Mouse (Mus musculus) lung, postnatal 10 days (tissue): ENCODE data around the gene Mcm3.

Source experiments
- DNase-seq: peaks from one replicate; pipeline ENCODE4 v3.0.0; 2021

Gene Mcm3

DNA sequence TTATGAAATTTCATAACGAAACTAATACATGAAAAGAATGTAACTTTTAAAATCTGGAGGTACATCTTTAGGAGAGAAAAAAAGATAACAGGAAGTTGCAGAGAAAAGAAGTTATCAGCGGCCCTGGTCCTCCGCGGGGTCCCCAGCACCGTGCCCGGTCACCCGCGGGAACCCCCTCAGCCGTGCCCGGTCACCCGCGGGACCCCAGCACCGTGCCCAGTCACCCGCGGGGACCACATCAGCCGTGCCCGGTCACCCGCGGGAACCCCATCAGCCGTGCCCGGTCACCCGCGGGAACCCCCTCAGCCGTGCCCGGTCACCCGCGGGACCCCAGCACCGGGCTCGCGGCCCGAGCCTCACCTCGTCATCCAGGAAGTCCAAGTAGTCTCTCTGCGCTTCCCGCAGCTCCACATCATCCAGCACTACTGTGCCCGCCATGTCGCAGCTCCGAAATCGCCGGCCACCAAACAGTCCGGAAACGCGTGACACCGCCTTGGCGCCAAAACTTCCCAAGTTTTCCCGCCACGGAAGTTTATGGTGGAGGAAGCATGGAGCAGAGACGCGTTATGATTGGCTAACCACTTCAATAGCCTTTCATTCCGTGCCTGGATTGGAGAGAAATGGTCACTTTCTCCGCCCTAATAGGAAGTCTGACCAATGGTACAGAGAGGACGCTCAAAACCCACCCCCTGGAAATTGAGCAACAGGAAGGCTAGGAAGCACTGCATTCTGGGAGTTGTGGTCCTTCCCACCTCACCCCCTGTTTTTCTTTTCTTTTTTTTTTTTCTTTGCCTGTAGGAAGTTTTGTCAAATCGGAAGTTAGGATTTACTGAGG lies at the start of gene Mcm3:
TSS of gene Mcm3 (minus strand) at position 542 of the 835 bp plus-strand sequence.
- peak; percentile 96 for DNase-seq

DNA sequence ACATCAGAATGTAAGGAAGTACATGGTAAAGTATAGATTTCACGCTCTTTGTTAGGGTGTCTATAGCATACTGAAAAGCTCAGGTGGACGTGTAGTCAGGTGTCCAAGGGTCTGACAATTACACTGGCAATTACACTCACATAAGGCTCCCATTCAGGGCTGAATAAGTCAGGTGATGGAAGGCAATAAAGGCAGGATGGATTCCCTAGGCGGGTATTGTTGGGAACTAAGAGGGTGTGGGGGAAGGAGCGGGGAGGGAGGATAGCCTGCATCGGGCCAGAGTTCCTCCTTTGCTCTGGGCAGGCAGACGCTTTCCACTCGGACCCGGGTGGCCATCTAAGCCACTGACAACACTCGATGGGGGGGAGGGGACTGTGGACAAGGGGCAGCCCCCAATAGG lies 47.9 kb upstream of the Mcm3 start:
- no peak for DNase-seq

DNA sequence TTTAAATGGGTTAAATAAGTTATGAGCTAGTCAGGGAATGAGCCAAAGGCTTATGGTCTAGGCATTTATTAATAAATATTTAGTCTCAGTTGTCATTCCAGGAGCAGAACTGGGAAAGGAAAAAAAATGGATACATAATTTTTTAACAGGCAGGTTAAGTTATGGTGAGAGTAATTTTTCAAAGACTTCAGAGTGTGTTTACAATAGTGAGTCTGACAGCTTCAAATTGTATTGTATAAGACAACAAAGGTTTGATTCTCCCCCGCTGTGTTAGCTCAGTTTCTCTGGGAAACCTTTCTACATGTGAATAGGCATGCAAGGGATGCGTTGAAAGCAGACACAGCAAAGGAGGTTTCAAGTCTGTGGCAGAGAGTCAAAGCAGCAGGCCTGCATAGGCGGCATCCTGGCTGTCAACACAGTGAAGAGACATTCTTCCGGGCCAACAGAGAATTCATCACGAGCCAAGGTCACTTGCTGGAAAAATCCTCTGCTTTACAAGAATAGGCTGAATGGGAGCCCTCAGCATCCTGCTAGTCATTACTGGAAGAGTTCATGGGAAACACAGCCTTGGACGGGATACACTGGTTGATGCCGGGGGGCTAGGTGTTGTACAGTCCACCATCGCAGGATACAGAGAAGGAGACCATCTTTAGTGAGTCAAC lies 47.3 kb upstream of the Mcm3 start:
- DNase-seq = no peak

DNA sequence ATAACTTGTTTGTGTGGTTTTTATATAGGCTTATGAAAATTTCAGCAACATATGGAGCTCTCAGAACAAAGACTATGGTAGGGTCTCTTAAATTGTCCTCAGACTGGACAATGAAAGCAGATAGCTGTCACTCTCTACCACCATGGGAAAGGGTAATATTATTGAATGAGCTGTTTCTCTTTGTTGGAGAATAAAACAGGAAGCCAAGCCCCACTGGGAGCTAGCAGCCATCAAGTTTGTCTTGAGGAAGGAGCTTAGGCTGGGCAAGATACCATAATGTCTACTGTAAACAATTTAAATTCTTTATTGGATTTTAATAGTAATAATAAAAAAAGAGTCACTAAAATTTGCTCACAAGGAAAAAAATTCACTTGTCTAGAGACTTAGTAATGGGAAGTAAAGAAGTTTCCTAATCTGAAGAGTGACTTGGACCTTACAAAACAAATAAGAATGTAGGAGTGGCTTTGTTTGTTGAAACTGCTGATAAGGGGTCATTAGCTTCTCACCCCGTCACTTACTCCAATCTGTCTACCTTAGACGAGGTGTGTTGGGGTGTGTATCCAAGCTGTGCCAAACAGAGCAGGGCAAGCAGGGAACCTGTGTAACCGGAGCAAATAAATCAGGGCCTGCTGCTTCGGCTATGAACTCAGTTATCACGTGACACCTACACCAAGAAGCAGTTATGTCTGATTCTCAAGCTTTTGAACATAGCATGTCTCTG lies 43.5 kb upstream of the Mcm3 start:
- peak; percentile 27 for DNase-seq

DNA sequence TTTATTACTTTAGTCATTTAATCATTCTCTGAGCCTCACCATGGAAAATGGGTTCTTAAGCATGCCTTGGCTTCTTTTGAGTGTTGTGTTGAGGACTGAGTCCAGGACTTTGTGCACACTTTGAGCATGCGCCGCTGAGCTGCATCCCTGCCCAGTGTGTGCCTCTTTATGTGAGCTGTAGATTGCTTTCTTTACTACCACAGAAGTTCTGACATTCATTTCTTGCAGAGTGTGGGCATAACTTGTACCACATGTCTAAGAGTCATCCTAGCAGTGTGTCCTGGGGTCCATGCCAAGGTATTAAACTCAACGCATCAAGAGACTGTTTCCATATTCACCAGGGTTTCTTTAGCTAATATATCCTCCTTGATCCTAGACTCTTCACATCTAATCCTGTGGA lies 41.8 kb upstream of the Mcm3 start:
- DNase-seq = no peak

DNA sequence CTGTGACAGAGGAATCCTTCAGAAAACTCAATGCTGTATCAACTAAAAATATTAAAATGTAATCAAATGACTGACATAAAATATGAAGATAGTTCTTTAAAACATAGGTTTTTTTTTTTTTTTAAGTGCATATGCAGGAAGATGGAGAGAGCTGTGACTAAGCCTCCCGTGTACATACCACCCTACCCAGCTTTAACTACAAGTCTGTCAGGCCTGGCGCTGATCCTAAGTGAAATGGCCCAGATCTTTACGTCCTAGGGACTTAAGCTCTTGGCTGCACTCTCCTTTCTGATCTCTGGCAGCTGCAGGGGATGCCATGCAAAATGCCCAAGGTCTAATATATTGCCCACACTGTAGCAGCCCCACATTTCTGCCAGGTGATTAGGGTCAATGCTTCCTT lies 40.7 kb upstream of the Mcm3 start:
- no peak for DNase-seq

DNA sequence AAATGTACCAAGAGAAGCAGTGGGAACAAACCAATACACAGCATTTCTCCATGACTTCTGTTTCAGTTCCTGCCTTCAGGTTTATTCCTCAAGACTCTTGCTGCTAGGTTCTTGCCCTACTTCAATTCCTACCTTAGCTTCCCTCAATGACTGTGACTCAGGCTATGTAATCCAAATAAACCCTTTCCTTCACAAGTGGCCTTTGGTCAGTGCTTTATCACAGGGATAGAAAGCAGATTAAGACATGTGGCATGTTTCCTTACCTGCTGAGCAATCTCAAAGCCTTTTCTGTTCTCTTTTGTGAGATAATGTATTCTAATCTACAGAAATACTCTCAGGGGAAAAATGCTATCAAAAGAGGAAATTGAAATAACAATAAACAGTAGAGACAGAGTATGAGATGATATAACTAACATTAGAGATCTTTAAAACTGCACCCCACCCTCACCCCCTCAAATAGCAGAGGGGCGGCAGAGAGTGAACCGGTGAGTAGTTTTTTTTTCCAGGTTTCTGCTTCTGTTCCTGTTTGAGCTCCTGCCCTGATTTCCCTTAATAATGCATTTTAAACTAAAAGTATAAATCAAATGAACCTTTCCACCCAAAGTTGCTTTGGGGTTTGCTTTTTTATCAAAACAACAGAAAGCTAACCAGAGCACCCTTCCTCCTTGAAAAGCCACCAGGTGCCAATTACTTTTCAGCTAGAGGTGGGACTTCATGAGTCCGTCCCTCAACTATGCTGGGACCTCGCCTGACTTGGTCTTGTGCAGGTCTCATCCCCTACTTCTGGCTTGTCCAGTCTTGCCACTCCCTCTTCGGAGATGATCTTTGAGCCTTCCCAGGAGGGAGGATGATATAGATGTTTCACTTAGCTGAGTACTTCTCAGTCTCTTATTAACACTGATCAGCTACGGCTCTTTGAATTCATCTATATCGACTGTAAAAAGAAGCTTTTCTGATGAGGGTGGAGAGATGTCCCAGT lies 37.1 kb upstream of the Mcm3 start:
- no peak for DNase-seq

DNA sequence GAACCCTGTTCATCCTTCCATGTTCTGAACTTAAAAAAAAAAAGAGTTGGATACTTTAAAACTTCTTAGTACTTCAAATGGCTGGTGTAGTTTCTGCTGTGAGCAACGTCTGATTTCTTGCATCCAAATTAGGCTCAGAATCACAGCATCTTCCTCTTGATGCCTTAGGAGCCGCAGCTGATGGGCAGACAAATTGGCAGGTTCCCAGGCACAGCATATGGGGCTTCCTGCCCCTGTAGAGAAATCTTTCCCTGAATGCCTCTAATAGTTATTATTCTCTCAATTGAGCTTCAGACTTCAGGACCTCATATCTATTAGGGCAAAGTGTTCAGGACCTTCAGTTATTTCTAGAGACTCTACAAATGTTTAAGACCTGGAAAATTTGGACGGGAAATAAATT lies 19.8 kb upstream of the Mcm3 start:
- no peak for DNase-seq

DNA sequence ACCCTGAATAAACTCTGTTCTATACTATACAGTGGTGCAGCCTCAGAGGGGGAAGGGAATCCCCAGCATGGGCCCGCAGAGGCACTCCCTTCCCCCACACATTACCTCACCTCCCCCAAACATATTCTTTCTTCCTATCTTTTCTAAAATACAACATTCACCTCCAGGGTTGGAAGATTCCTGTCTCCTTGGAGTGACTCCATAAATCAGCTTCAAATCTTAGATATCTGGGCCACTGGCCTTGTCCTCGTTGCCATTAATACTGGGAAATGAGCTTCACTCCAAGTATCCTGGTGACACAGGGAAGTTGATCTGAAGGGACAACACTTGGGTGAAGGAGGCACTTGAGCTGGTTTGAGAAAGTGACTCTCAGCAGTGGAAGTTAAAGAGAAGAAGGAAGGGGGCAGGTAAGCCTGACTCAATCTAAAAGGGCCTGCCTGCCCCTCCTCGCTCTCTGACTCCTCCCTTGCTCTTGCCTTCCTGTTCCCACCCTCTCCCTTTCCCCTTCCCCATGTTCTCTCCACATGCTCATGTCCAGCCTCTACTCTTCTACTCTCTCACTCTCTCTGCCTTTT lies 16.5 kb upstream of the Mcm3 start:
- DNase-seq = peak; percentile 8

DNA sequence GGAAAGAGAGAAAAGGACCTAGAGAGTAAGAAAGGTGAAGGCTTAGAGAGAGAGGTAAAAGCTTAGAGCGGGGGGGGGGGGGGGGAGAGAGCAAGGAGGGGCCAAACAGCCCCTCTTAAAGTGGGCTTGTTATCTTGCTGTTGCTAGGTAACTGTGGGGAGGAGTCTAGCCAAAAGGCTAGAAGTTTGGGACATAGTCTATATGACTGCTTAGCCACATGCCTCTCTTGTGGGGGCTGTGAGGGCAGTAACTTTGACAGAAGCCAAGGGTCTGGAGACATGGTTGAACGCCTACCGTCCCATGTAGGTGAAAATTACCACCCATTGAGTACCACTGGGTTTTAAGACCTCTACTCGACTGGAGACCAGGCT lies 13.0 kb upstream of the Mcm3 start:
- no peak for DNase-seq

DNA sequence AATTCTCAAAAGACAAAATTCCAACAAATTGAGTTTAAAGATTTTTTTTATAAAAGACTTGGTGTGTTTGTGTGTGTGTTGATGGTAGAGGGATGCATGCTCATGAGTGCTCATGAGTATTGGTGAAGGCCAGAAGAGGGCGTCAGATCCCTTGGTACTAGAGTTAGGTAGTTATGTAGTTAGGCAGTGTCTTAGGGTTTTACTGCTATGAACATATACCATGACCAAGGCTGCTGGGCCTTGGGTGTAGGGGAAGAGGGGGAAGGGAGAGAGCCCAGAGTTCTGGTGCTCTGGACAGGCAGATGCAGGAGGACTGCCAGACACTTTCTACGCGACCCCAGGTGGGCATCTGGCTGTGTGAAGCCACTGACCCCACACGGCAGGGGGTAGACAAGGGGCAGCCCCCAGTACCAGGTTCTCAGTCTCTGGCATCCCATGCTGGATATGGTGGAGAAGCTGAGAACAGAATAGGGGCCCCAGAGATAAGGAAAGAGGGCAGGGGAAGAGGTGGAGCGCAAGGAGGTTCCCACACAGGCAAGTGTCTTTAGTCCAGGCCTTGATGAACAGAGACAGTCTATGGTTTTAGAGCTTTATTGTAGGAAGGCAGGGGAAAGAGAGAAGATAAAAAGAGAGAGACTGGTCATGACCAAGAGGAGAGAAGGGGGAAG lies 12.5 kb upstream of the Mcm3 start:
- DNase-seq = no peak

DNA sequence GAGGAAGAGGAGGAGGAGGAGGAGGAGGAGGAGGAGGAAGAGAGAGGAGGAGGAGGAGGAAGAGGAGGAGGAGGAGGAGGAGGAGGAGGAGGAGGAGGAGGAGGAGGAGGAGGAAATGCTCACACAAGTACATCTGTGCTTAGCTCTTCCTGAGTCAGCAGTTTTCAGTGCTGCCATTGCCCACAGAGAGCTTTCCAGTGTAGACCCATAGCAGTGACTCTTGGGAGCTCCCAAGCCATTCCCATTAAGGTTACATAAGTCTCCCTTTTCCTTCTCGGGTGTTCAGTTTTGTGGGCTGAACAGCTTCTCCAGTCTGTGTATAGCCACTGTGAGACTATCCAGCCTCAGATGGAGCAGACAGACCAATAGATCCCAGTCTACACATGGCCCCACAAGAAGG lies 10.4 kb upstream of the Mcm3 start:
- no peak for DNase-seq

DNA sequence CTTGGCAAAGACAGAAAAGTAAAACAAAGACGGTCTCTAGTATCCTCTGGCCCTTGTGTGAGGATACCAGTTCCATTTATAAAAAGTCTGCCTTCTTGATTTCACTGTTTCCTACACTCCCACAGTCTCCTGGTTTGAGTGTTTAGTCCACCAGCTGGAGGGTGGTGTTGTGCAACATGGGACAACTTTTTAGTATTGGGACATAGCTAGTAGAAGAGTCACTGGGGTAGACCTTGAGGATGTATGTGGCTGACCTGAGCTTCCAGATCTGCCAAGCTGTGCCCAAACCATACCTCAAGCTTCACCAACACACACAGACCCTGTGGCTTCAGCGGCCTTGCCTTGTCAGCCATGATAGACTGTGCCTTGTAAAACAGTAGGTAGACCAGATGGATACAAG lies 7.9 kb upstream of the Mcm3 start:
- DNase-seq = no peak

DNA sequence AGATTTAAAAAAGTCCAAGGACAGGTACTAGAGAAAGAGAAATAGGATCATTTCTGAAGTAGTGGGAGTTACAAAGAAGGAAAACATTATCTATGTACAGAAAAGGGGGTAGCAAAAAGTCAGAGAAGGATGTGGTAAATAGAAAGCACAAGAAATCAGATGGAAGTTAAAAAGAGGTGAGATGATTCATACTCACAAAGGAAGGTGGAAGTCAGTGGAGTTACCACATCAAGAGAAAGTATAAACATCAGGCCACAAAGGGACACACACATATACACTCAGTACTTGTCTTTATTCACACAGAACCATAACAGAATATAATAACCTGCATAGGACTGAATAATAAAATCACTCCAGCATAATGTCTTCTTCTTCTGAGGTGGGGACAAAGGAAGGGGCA lies 4.9 kb upstream of the Mcm3 start:
- DNase-seq = no peak

DNA sequence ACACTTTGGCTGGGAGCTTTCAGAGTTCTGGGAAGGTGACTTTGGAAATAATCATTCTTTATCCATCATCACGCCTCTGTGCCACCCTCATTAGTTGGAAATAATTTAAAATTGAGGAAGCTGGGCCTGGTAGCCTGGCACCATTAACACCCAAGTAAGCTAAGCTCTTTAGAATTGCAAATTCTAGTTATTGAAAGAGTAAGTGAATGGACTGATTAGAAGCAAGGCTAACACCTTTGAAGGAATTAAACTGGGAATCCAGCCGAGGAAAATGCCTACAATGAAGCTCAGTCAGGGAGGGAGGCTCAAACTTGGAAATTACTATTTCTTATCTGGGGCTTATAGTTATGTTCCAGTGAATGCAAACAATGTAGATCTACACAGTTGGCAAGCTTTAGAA lies 3.8 kb upstream of the Mcm3 start:
- no peak for DNase-seq

DNA sequence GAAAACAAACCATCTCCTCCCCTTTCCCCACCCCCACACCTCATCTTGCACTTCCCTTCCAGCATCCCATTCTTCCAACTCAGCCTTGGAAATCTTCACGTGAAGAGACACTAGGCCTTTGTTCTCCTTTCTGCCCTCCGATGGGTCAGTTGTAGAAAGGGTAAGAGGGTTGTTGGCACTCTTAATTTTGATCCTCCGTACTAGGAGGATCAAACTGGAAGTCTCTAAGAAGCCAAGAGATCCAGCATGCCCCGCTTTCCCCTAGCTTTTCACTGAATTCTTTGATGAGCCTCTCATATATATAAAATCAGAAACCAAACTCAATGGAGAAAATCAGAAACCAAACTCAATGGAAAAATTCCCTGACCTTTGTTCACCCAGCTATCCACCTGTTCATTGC lies 3.4 kb upstream of the Mcm3 start:
- no peak for DNase-seq

DNA sequence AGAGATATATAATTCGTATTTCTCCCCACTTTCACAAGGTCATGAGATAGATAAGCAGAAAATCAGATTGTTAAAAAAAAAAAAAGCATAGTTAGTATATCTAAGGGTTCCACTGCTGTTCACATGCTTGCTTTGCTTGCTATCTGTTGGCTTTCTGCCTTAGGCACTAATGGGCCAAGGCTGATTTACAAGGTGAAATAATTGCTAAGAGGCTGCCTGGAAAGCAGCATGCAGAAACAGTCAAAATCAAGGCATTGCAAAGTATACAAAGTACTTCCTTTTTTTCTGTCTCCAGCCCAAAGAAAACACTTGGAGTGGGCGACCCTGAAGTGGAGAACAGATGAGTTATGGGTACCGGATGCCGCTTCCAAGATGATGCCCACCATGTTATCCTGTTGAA lies 847 bp upstream of the Mcm3 start:
- no peak for DNase-seq

DNA sequence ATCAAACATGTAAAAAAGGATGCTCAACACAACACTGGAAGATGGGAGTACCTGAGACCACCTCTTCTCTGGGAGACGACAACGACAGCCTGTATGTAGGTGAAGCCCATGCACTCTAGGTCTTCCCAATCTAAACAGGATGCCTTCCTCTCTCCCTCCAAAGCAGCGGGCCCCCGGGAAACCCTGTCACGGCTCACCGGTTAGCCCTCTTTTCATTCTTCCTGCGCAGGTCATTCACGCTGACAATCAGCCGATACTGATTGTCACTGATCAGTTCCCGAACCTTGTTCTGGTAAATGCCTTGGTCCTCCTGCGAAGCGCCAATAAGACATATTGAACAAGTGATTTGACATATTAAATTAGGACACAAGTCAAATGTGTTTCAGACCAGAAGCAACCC lies 2.5 kb downstream of the Mcm3 start:
- DNase-seq = no peak

DNA sequence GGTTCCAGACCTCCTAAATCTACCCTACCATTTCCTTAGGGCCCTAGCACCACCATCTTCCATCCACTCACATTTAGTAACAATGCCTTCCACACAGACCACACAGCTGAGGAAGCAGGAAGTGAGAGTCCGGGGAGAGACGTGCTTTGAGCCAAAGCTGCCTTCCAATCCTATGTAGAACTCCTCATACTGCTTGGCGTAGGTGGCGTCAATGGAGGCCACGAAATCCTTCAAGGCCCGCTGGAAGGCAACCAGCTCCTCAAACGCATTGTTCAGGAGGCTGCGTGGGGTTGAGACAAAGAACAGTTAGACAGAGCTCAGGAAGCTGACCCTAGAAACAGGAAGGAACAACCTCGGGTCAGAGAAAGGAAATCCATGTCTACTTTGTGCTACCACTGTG lies 2.9 kb downstream of the Mcm3 start:
- DNase-seq = peak; percentile 7

DNA sequence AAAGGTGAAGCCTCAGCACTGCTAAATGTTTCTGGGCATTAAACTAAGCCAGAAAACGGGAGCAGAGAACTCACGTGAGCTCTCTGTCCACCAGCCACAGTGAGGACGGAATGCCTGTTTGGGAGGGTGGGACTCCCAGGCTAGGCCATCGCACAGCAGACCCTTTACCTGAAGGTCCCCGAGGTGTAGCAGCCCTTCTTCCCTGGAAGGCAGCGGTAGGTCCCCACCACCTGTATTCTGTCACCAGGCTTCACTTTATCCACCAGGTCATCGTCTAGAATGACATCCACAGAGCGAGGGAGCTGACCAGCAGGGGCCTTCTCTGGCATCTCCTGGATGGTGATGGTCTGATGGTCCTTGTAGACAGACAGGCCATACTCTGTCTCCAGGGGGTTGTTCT lies 5.6 kb downstream of the Mcm3 start:
- DNase-seq = no peak

DNA sequence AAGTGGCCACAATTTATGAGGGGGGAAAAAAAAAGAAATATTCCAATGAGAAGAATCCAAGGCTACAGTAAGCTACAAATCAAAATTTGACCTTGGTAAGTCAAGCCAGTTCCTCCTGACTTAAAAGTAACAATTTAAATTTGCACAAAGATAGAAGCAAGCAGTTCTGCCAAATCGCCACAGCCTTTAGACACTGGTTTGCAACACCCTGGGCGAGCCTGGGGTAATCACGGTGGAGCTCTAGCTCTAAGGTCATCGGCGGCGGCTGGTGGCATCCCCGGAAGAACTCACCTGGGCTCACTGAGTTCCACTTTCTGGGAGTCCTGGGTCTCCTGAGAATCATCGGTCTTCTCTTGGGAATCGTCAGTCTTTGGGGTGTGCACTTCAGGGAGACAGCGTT lies 15.6 kb downstream of the Mcm3 start:
- no peak for DNase-seq
